Mouse (Mus musculus) embryonic facial prominence, embryonic 14.5 days (tissue): ENCODE results near the gene Mob3a. TPM values are rescaled to one million over a fixed set of nuclear protein-coding genes. Genes with fewer than 3 reads are reported as not detected.

Experiments
- polyA plus RNA-seq: library from polyadenylated mRNA; unstranded; fragments of >200 nt; fragmentation: Nextera tagmentation; extraction: Ambion mirVana; gene quantifications from 2 replicates; pipeline ENCODE4 v1.2.1, GENCODE M21; 2014

Gene Mob3a
- polyA plus RNA-seq, 1 experiment from 2014 or later = 31.2 TPM

Other genes with a start within 250 kb of the Mob3a start
- gene Onecut3, start 207.1 kb downstream of the Mob3a start, polyA plus RNA-seq = not detected in 2 replicates
- 0.13 and 0.24 TPM in 2 replicates for gene Atp8b3, start 162.9 kb downstream of the Mob3a start, polyA plus RNA-seq
- 22.6 and 26.2 TPM in 2 replicates for gene Rexo1, start 140.4 kb downstream of the Mob3a start, polyA plus RNA-seq
- gene Klf16, start 124.7 kb downstream of the Mob3a start, polyA plus RNA-seq = 9.7 and 9.9 TPM in 2 replicates
- 115 and 124 TPM in 2 replicates for gene Abhd17a, start 111.6 kb downstream of the Mob3a start, polyA plus RNA-seq
- gene Scamp4, start 99.1 kb downstream of the Mob3a start, polyA plus RNA-seq = 84.6 and 96.3 TPM in 2 replicates
- 6.1 and 6.2 TPM in 2 replicates for gene Adat3, start 99.1 kb downstream of the Mob3a start, polyA plus RNA-seq
- gene Gm49322, start 96.0 kb downstream of the Mob3a start, polyA plus RNA-seq = 1.9 and 2.5 TPM in 2 replicates
- gene Csnk1g2, start 79.1 kb downstream of the Mob3a start, polyA plus RNA-seq = 104 and 125 TPM in 2 replicates
- 71.6 and 81.2 TPM in 2 replicates for gene Btbd2, start 44.9 kb downstream of the Mob3a start, polyA plus RNA-seq
- 84.6 and 86.7 TPM in 2 replicates for gene Mknk2, start 23.9 kb downstream of the Mob3a start, polyA plus RNA-seq
- 10.3 and 14.4 TPM in 2 replicates for gene Izumo4, start 207 bp upstream of the Mob3a start, polyA plus RNA-seq
- 67.6 and 75.8 TPM in 2 replicates for gene Ap3d1, start 40.3 kb upstream of the Mob3a start, polyA plus RNA-seq
- 20.7 and 21.5 TPM in 2 replicates for gene Dot1l, start 53.2 kb upstream of the Mob3a start, polyA plus RNA-seq
- 69.6 TPM in 2 replicates for gene Sf3a2, start 96.2 kb upstream of the Mob3a start, polyA plus RNA-seq
- 102 and 111 TPM in 2 replicates for gene Plekhj1, start 96.6 kb upstream of the Mob3a start, polyA plus RNA-seq
- 0.13 TPM in 1 of 2 replicates, not detected in the other for gene Amh, start 103.3 kb upstream of the Mob3a start, polyA plus RNA-seq
- gene Jsrp1, start 111.5 kb upstream of the Mob3a start, polyA plus RNA-seq = 13.0 and 20.3 TPM in 2 replicates
- 1,606 and 1,697 TPM in 2 replicates for gene Oaz1, start 124.7 kb upstream of the Mob3a start, polyA plus RNA-seq
- 1.2 and 1.3 TPM in 2 replicates for gene Lingo3, start 142.1 kb upstream of the Mob3a start, polyA plus RNA-seq
- 303 and 331 TPM in 2 replicates for gene Lsm7, start 153.2 kb upstream of the Mob3a start, polyA plus RNA-seq
- 37.6 and 40.8 TPM in 2 replicates for gene Sppl2b, start 153.3 kb upstream of the Mob3a start, polyA plus RNA-seq
- gene Tmprss9, start 169.9 kb upstream of the Mob3a start, polyA plus RNA-seq = 0.06 and 0.08 TPM in 2 replicates
- gene Timm13, start 199.0 kb upstream of the Mob3a start, polyA plus RNA-seq = 325 and 348 TPM in 2 replicates
- gene Lmnb2, start 216.3 kb upstream of the Mob3a start, polyA plus RNA-seq = 21.6 and 22.9 TPM in 2 replicates
- 35.5 and 39.9 TPM in 2 replicates for gene Gadd45b, start 228.1 kb upstream of the Mob3a start, polyA plus RNA-seq